Mouse (Mus musculus) spleen, embryonic (tissue): ENCODE results near the gene Sema6d.

Experiments used
- CTCF ChIA-PET: fragments of 350-600 bp; sonication (Branson Sonifier 250); formaldehyde crosslinking; loops from one replicate; lab custom pipeline; 2022; lab: Charles Lee

Sema6d gene

GRCm38 (mm10) chr2:124650609-124651008, 560.8 kb downstream of the Sema6d start:
- CTCF ChIA-PET = no interaction called here

DNA sequence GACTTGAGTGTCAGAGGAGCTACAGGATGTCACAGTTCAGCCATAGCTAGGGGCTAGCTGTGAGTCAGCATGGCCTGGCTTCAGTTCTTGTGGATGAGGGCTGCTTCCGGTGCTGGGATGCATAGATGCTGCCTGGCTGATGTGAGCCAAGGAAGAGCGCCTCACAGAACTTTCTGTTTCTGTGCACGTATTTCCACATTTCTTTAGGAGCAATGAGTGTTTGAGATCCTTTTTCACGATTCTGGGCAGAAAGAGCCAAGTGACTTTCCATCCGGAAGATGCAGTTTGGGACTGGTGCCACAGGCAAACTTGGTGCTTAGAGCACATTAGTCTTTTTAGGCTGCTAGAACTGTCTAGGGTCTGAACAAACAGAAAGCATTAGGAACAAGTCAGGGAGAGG, 561.4 kb downstream of the Sema6d start:
- CTCF ChIA-PET = no interaction called here

GRCm38 (mm10) chr2:124653161-124653560, 563.4 kb downstream of the Sema6d start:
- CTCF ChIA-PET = no interaction called here

- CTCF ChIA-PET = no interaction called here
These were observed 567.6 kb downstream of the Sema6d start for GRCm38 (mm10) chr2:124657358-124657757.

DNA sequence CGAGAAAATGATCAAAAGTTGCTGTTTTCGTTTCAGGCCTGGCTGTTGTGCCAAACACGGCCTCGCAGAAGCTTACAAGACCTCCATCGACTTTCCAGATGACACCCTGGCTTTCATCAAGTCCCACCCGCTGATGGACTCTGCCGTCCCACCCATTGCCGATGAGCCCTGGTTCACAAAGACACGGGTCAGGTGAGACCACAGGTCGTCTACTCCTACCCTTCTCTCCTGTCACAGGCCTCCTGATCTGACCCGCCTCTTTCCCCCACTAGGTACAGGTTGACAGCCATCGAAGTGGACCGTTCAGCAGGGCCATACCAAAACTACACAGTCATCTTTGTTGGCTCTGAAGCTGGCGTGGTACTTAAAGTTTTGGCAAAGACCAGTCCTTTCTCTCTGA, 568.6 kb downstream of the Sema6d start:
- CTCF ChIA-PET = interaction anchor here (0.7 kb wide), 1 partner anchor 866 kb away, joined by 5 read pairs; no protein-coding TSS in a partner anchor

DNA sequence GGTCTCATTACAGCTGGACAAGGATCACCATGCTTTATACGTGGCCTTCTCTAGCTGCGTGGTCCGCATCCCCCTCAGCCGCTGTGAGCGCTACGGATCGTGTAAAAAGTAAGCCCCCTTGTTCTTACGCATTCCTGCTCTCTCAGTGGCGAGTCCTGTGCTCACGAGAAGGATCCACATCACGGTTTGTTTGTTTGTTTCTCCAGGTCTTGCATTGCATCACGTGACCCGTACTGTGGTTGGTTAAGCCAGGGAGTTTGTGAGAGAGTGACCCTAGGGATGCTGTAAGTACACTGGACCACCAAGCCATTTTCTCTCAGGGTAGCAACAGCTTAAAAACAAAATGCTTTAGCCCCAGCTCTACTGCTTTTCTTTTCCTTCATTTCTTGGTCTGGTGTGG, 569.8 kb downstream of the Sema6d start:
- CTCF ChIA-PET = no interaction called here

- CTCF ChIA-PET = no interaction called here
These were observed 570.9 kb downstream of the Sema6d start for GRCm38 (mm10) chr2:124660686-124661085.

GRCm38 (mm10) chr2:124661316-124661715, 571.5 kb downstream of the Sema6d start:
- CTCF ChIA-PET = no interaction called here

DNA sequence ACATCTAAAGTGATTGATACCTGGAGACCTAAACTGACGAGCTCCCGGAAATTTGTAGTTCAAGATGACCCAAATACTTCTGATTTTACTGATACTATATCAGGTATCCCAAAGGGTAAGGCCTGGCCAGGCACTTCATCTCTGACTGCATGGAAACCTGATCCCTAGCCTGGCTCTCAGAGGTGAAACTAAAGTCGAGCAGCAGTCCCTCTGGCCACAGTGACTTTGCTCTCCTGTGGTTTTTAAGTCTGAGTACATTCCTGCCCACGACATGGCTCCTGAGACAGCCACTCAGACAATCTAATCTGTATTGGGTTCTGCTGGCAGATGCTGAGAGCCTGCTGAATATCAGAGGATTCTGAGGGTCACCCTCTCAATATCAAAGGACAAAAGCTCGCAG, 572.5 kb downstream of the Sema6d start:
- CTCF ChIA-PET = no interaction called here

DNA sequence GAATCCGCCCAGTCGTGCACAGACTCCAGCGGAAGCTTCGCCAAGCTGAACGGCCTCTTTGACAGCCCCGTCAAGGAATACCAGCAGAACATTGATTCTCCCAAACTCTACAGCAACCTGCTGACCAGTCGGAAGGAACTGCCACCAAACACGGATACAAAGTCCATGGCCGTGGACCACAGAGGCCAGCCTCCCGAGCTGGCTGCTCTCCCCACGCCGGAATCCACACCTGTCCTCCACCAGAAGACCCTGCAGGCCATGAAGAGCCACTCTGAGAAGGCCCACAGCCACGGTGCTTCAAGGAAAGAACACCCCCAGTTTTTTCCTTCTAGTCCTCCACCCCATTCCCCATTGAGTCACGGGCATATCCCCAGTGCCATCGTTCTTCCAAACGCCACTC, 574.4 kb downstream of the Sema6d start:
- CTCF ChIA-PET = no interaction called here

DNA sequence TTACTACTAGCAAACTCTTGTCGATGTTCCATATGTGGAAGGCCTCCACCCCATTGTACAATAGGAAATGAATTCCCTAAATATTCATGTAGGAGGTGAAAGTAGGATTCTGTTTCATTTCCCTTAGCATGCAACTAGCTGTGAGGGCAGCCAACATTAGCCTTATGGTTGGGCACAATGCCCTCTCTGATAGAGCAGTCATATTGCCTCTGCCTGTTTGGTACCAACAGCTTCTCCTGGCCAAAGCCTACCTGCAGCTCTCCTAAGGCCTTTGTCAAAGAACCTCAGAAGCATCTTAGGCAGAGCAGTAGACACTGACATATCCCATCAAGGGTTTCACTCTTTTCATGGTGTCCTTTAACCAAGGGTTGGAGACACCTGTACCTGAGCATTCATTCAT, 578.7 kb downstream of the Sema6d start:
- CTCF ChIA-PET = no interaction called here

- CTCF ChIA-PET = no interaction called here
These were observed 583.3 kb downstream of the Sema6d start for GRCm38 (mm10) chr2:124673117-124673516.

DNA sequence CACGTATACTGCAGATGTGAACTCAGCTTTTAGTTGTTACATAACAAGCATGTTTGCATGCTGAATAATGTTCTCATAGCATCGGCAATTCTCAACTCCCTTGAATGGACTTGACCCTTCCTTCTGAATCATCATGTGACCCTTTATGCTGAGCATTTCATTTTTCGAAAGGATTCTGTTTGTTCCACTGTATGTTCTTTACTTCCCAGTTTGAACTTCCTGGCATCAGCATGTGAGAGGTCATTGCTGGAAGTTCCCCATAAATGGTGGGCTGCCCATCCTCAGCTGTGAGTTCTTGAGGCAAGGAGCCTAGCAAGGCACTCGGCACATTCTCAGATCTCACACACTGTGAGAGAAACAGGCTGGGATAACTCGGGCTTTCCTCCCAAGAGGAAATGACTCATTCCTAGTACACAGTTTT, 594.7 kb downstream of the Sema6d start:
- CTCF ChIA-PET = no interaction called here

GRCm38 (mm10) chr2:124690372-124690771, 600.6 kb downstream of the Sema6d start:
- CTCF ChIA-PET = no interaction called here

DNA sequence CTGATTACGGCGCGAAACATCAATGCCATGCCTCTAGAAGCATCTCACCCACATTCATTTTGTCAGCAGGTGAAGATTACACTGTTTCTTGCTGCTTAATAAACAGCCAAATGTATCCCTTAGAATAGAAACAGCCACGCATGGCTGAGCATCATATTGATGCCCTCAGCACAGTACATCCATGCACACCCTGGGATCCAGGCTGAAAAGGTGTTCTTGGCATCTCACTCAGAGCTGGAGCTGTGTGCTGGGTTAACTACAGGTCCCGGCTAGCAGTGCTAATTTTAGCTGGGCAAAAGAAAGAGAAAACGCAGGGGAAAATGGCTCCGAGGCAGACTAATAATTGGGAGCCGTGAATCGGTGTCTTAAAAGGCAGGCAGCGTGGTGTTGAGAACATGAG, 612.9 kb downstream of the Sema6d start:
- CTCF ChIA-PET = no interaction called here

DNA sequence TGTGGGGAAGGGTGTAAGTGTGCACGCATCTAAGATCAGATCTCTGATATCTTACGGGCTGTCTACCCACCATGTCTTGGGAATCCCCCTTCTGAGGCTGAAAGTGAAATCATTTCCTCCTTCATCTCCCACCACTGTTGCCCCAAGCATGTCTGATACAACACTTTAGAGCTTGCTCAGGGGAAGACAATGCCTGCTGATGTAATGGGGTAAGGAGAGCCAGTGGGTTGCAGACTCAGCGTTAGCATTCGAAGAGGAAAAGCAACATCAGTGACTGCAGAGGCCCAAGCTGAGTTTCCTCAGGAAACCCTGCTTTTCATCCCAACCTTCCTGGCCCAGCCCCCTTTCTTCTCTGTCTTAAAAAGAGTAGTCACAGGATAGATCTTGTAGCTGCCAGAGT, 615.2 kb downstream of the Sema6d start:
- CTCF ChIA-PET = no interaction called here

GRCm38 (mm10) chr2:124705806-124706205, 616.0 kb downstream of the Sema6d start:
- CTCF ChIA-PET = no interaction called here

DNA sequence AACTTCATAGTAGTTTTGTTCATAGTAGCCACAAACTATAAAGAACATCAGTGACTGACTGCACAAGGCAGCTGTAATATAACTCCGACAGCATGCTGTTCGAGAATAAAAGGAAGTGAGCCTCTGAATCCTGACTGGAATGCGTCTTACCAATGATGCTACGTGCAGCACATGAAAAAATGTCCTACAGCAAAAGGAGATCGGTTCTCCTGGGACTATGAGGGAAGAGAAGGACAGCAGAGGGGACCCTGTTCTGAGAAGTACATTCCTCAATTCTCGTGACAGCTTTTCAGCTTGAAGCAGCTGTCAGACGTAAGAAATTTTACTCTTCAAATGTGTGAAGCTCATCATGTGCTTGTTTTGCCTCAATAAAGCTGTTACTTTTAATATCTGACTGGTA, 617.1 kb downstream of the Sema6d start:
- CTCF ChIA-PET = no interaction called here
